Mouse (Mus musculus): ENCODE data around the gene Golgb1. TPM values are rescaled to one million over a fixed set of nuclear protein-coding genes. Genes with fewer than 3 reads are reported as not detected.
"Not testable (repeated sequence)": the region's sequence is repeated elsewhere in the genome, so short reads cannot be mapped to it uniquely, and the experiment has no call there.

The Golgb1 gene
- 68.1 and 85.6 TPM in 2 replicates for polyA plus RNA-seq (2014; fragmentation: Nextera tagmentation; extraction: Ambion mirVana)

DNA sequence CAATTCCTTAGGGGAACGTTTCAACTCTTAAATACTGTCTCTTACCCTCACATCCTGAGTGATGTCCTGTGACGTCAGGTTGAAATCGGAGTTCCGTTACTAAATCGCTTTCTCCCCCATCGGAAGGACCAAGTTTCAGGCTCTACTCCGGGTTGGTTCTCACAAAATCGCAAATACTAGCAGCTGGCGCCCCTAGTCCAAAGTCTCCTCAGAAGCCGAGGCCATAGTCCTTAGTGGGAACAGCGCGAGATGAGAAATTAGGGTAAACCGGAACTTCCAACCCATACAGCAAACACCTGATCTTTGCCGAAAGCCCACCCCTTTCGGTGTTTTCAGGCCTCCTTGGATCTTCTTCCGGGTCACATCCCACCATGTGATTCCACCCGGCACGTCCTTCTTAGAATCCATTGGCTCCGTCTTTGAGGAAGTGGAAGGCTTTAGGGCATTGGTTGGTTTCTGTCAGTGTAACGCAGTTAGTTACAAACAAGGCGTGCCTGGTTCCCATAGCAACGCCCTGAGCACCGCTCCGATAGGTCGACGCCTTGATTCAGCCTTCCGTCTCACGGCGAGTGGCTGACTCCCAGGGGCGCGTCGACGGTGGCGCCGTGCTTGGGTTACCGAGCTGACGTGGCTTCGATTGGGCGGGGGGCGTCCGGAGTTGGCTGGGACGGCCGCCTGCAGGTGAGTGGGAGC lies at the start of gene Golgb1, which contains the start of gene Eaf2:
Golgb1 (plus strand) TSS at position 558 of the 693 bp plus-strand sequence.
Eaf2 (minus strand) TSS at position 421 of the 693 bp plus-strand sequence.
- Histone ChIP-seq H3K27me3 (ENCODE audit: control insufficient read depth, insufficient read depth, low read length) (peaks cover 3% of the 10 kb centered on the region; the same call in 1 of the 2 replicates), H3K27ac (ENCODE audit: low read depth, low read length) (peak within 1 kb of the TSS; percentile 85), H3K9me3 (ENCODE audit: control insufficient read depth, low read length) (no peaks in the 10 kb centered on the region), H3K4me3 (ENCODE audit: low read depth, low read length) (peak within 1 kb of the TSS; percentile 70), H3K4me2 (ENCODE audit: low read depth, low read length) (peak within 1 kb of the TSS; percentile 67), H3K36me3 (ENCODE audit: control insufficient read depth, insufficient read depth, low read length) (peaks cover 9% of the 10 kb centered on the region; the same call in 1 of the 2 replicates), H3K9ac (replicated peaks; ENCODE audit: low read depth, low read length) (peak within 1 kb of the TSS; percentile 83), H3K4me1 (ENCODE audit: control insufficient read depth, insufficient read depth, low read length) (peaks cover 16% of the 10 kb centered on the region; the same call in 1 of the 2 replicates)
- WGBS = under 1% methylated on average over 43 of the region's 43 CpGs
- peak; percentile 100 for ATAC-seq (ENCODE audit: low read depth)

- H3K4me2 ChIP-seq (ENCODE audit: low read depth, low read length) = peak overlapping the region; percentile 76
- ATAC-seq (ENCODE audit: low read depth) = no peak
Measured at GRCm38 (mm10) chr16:36827611-36828053, 47.3 kb upstream of the Golgb1 start.

DNA sequence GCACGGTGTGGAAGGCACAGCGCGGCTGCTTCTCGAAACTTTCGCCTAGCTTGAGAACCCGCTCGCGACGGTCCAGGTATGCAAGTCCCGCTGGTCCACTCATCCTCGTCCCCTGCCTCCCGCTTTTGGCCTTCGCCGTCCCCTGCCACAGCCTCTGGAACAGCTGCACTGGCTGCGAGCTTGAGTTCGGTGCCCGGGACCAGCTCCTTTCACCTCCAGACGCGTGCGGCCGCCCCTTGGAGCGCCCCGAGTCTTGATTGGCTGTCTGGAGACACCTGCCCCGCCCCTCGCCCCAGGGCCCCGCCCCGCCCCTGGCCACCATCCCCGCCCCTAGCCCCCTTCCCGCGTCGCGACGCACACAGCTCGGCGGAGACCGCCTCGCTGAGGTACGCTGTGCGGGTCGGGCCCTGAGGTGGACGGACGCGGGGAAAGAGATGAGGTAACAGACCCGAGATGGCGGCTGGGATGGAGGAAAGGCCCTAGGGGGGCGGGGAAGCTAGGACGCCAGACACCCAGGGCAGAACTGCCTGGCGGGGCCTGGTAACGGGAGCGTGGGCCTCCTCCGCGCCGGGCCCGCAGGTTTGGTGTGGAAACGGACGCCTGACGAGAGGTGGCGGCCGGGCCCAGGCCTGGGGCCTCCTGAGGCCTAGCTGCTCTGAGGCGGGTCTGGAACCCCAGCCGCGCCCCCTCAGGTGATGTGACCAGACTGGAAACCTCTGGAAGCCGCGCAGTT lies 46.7 kb upstream of the Golgb1 start, which contains the start of gene Iqcb1:
Iqcb1 (plus strand) TSS at position 332 of the 733 bp plus-strand sequence.
- peak within 1 kb of the TSS; percentile 76 for H3K4me2 ChIP-seq (ENCODE audit: low read depth, low read length)
- H3K36me3 ChIP-seq (ENCODE audit: control insufficient read depth, insufficient read depth, low read length) = no peaks in the 10 kb centered on the region
- peak within 1 kb of the TSS; percentile 95 for H3K4me3 ChIP-seq (ENCODE audit: low read depth, low read length)
- H3K27ac ChIP-seq (ENCODE audit: low read depth, low read length) = peak within 1 kb of the TSS; percentile 78
- H3K27me3 ChIP-seq (ENCODE audit: control insufficient read depth, insufficient read depth, low read length) = no peaks in the 10 kb centered on the region
- ATAC-seq (ENCODE audit: low read depth) = peak; percentile 99
- WGBS = under 1% methylated on average over 64 of the region's 64 CpGs
- peaks cover 7% of the 10 kb centered on the region for H3K4me1 ChIP-seq (ENCODE audit: control insufficient read depth, insufficient read depth, low read length)
- no peaks in the 10 kb centered on the region for H3K9me3 ChIP-seq (ENCODE audit: control insufficient read depth, low read length)
- peak within 1 kb of the TSS; percentile 89 for H3K9ac ChIP-seq (replicated peaks; ENCODE audit: low read depth, low read length)

More at GRCm38 (mm10) chr16:36827611-36828053, 47.3 kb upstream of the Golgb1 start:
- Histone ChIP-seq H3K4me1 (ENCODE audit: control insufficient read depth, insufficient read depth, low read length) (peaks cover 7% of the 10 kb centered on the region), H3K36me3 (ENCODE audit: control insufficient read depth, insufficient read depth, low read length) (no peaks in the 10 kb centered on the region), H3K27ac (ENCODE audit: low read depth, low read length) (no peak overlapping the region), H3K9me3 (ENCODE audit: control insufficient read depth, low read length) (no peaks in the 10 kb centered on the region), H3K27me3 (ENCODE audit: control insufficient read depth, insufficient read depth, low read length) (no peaks in the 10 kb centered on the region), H3K4me3 (ENCODE audit: low read depth, low read length) (peak overlapping the region; percentile 95), H3K9ac (replicated peaks; ENCODE audit: low read depth, low read length) (peak overlapping the region; percentile 89)
- 4% methylated on average over 11 of the region's 11 CpGs for WGBS

DNA sequence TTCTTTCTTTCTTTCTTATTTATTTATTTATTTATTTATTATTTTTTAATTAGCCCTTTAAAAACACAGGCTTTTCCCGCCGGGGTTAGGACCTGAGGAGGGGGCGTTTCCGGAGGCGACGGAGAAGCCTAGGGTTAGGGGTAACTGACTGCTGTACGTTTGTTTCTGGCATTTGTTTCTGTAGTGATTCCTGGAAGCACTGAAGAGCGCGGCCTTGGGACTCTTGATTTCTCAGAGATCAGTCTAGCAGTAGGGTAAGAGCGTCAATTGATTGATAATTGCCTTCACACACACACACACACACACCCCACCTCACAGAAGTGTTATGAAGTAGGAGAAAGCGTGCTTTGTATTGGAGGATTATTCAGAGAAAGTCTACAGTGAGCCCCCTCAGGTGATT lies 46.1 kb upstream of the Golgb1 start:
- Histone ChIP-seq H3K4me2 (ENCODE audit: low read depth, low read length) (peak overlapping the region; percentile 76), H3K9ac (replicated peaks; ENCODE audit: low read depth, low read length) (peak overlapping the region; percentile 89), H3K4me1 (ENCODE audit: control insufficient read depth, insufficient read depth, low read length) (peaks cover 7% of the 10 kb centered on the region), H3K4me3 (ENCODE audit: low read depth, low read length) (peak overlapping the region; percentile 95), H3K27ac (ENCODE audit: low read depth, low read length) (no peak overlapping the region), H3K9me3 (ENCODE audit: control insufficient read depth, low read length) (no peaks in the 10 kb centered on the region), H3K27me3 (ENCODE audit: control insufficient read depth, insufficient read depth, low read length) (no peaks in the 10 kb centered on the region), H3K36me3 (ENCODE audit: control insufficient read depth, insufficient read depth, low read length) (no peaks in the 10 kb centered on the region)
- WGBS = 7% methylated on average over 11 of the region's 11 CpGs
- ATAC-seq (ENCODE audit: low read depth) = peak; percentile 32

GRCm38 (mm10) chr16:36846894-36847293 lies 28.0 kb upstream of the Golgb1 start:
- not testable (repeated sequence) for H3K9me3 ChIP-seq (ENCODE audit: control insufficient read depth, low read length); H3K4me1 ChIP-seq (ENCODE audit: control insufficient read depth, insufficient read depth, low read length); H3K9ac ChIP-seq (replicated peaks; ENCODE audit: low read depth, low read length); H3K27me3 ChIP-seq (ENCODE audit: control insufficient read depth, insufficient read depth, low read length); ATAC-seq (ENCODE audit: low read depth); H3K4me2 ChIP-seq (ENCODE audit: low read depth, low read length); H3K4me3 ChIP-seq (ENCODE audit: low read depth, low read length); H3K27ac ChIP-seq (ENCODE audit: low read depth, low read length)
- peaks cover 23% of the 10 kb centered on the region for H3K36me3 ChIP-seq (ENCODE audit: control insufficient read depth, insufficient read depth, low read length)
- WGBS = 83% methylated on average over 1 of the region's 1 CpGs

- Histone ChIP-seq H3K36me3 (ENCODE audit: control insufficient read depth, insufficient read depth, low read length) (peaks cover 18% of the 10 kb centered on the region), H3K27ac (ENCODE audit: low read depth, low read length) (no peak overlapping the region), H3K4me3 (ENCODE audit: low read depth, low read length) (no peak overlapping the region), H3K4me2 (ENCODE audit: low read depth, low read length) (no peak overlapping the region), H3K9ac (replicated peaks; ENCODE audit: low read depth, low read length) (no peak overlapping the region), H3K9me3 (ENCODE audit: control insufficient read depth, low read length) (no peaks in the 10 kb centered on the region), H3K4me1 (ENCODE audit: control insufficient read depth, insufficient read depth, low read length) (no peaks in the 10 kb centered on the region), H3K27me3 (ENCODE audit: control insufficient read depth, insufficient read depth, low read length) (no peaks in the 10 kb centered on the region)
- WGBS = 97% methylated on average over 3 of the region's 3 CpGs
- ATAC-seq (ENCODE audit: low read depth) = no peak
Measured at GRCm38 (mm10) chr16:36851202-36851601, 23.7 kb upstream of the Golgb1 start.

GRCm38 (mm10) chr16:36863585-36863984 lies 11.4 kb upstream of the Golgb1 start:
- no peak for ATAC-seq (ENCODE audit: low read depth)
- Histone ChIP-seq H3K4me2 (ENCODE audit: low read depth, low read length) (no peak overlapping the region), H3K27me3 (ENCODE audit: control insufficient read depth, insufficient read depth, low read length) (no peaks in the 10 kb centered on the region), H3K36me3 (ENCODE audit: control insufficient read depth, insufficient read depth, low read length) (peaks cover 22% of the 10 kb centered on the region), H3K4me1 (ENCODE audit: control insufficient read depth, insufficient read depth, low read length) (no peaks in the 10 kb centered on the region), H3K4me3 (ENCODE audit: low read depth, low read length) (no peak overlapping the region), H3K27ac (ENCODE audit: low read depth, low read length) (no peak overlapping the region), H3K9ac (replicated peaks; ENCODE audit: low read depth, low read length) (no peak overlapping the region), H3K9me3 (ENCODE audit: control insufficient read depth, low read length) (no peaks in the 10 kb centered on the region)
- WGBS = 93% methylated on average over 3 of the region's 3 CpGs

DNA sequence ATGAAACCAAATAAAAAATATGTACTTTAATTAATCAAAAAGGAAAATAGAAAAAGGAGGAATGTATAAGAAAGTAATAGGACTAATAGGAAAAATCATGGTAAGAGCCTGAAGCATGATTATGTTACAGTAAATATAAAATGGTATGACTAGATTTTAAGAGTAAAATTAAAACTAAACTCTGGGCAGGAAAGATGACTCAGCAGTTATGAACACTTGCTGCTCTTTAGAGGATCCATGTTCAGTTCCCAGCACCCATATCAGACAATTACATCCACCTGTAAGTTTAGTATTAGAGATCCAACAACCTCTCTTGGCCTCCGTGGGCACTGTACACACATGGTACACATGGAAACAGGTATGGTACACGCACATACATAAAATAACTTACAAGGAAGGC lies 5.5 kb upstream of the Golgb1 start:
- peaks cover 3% of the 10 kb centered on the region; the same call in 1 of the 2 replicates for H3K4me1 ChIP-seq (ENCODE audit: control insufficient read depth, insufficient read depth, low read length)
- H3K4me2 ChIP-seq (ENCODE audit: low read depth, low read length) = no peak overlapping the region
- H3K27ac ChIP-seq (ENCODE audit: low read depth, low read length) = no peak overlapping the region
- H3K4me3 ChIP-seq (ENCODE audit: low read depth, low read length) = no peak overlapping the region
- no peaks in the 10 kb centered on the region for H3K9me3 ChIP-seq (ENCODE audit: control insufficient read depth, low read length)
- ATAC-seq (ENCODE audit: low read depth) = no peak
- H3K27me3 ChIP-seq (ENCODE audit: control insufficient read depth, insufficient read depth, low read length) = no peaks in the 10 kb centered on the region
- 93% methylated on average over 2 of the region's 2 CpGs for WGBS
- H3K36me3 ChIP-seq (ENCODE audit: control insufficient read depth, insufficient read depth, low read length) = peaks cover 22% of the 10 kb centered on the region
- no peak overlapping the region for H3K9ac ChIP-seq (replicated peaks; ENCODE audit: low read depth, low read length)

Data from neural tube, embryonic 14.5 days (tissue).